Mouse (Mus musculus): ENCODE measurements around the gene Zyg11b. TPM values are rescaled to one million over a fixed set of nuclear protein-coding genes. Genes with fewer than 3 reads are reported as not detected.

Gene Zyg11b
- 44.2 and 54.6 TPM in 2 replicates for total RNA-seq (2021)
- long read RNA-seq, full-length matches to known transcripts = 2 of 5 reads
- long read RNA-seq, partial matches to known transcripts = 2 of 5 reads
- long read RNA-seq, other reads (novel, unspliced or antisense) = 1 of 5 reads

DNA sequence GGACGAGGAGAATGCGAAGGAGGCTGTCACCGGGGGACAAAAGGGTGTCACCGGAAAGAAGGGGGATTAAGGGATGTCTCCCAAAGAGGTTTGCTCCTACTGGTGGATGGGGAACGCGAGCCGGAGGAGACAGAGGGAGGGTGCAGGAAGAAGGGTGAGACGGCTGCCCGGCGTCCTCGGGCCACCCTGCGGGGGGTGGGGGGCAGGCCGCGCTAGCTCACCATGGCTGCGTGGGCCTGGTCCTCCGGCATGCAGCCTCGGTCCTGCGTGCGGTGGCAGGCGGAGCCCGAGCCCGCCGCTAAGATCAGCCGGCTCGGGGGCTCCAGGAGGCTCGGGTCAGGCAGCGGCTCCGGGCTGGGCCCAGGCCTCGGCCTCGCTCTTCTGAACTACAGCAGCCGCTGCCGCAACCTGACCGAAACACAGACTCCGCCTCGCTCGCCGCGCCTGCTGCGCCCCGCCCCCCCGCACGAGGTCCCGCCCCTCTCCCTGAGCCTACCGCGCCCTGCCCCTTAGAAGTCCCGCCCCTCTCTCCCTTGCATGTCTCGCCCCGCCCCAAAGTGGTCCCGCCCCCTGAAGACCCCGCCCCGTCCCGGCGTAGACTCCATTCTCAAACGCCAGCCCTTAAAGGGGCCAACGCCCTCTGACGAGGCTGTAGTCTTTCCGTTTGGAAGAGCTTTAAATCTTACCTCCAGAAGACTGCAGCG is at the start of gene Zyg11b:
Gene Zyg11b (minus strand): TSS at position 427 of the 704 bp plus-strand sequence.
- peak; percentile 92 for DNase-seq

DNA sequence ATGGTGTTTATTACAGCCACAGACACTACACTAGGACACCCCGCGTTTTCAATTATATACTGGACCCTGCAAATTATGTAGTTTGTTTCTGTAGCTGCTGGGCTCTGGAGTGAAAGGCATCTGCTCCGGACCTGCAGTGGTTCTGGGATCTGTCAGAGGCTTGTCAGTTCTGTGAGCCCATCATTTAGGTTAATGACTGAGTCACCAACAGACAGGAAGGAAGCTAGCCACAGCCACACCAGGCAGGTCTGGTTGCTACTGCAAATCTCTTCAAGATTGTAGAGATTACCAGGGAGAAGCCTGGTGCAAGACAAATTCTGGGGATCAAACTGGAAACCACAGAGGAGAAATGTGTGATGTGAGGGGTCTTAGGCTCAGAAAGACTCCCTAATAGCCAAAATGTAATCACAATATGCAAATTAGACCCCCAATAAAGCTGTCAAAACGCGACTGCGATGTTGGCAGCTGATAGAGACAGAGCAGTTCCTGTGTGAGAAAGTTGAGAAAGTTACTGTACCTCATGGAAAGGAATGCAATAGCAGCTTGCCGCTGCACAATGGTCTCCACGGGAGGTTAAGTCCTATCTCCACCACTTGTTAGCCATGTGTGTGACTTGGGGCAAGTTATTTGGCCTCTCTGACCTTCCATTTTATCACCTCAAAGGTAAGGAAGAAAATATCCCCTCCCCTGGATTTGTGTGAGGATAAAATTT is 49.1 kb upstream of the Zyg11b start:
- DNase-seq = no peak

- no peak for DNase-seq
Observed at GRCm38 (mm10) chr4:108349064-108349463, 48.2 kb upstream of the Zyg11b start.

GRCm38 (mm10) chr4:108348256-108348875 is 47.5 kb upstream of the Zyg11b start:
- DNase-seq = no peak

DNA sequence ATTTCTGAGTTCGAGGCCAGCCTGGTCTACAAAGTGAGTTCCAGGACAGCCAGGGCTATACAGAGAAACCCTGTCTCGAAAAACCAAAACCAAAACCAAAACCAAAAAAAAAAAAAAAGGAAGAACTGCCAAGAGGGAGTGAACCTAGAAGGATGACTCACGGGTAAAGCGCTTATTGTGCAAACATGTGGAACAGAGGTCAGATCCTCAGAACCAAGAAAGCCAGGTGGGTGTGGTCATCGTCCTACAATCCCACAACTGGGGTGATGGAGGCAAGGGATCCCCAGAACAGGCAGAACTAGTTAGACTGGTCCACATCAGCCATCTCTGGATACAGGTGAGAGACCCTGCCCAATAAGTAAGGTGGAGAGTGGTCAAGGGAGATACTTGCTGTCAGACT is 46.2 kb upstream of the Zyg11b start:
- no peak for DNase-seq

DNA sequence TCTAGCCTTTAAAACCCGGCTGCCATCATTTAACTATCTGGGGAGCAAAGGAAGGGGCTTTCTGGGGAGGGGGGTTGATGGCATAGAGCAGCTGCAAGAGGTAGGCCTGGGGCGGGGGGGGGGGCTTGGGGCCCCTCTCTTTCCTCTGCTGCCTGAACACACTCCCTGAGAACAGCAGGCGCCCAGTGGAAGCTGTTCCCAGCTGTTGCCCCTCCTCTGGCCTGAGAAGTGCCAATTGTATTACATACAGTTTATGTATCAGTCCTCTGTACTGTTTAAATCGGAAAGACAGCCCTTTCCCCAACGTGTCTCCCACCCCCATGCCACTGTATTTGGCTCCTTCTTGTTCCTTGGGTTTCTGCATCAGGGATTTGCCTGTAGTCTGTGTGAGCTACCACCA is 44.9 kb upstream of the Zyg11b start:
- no peak for DNase-seq

DNA sequence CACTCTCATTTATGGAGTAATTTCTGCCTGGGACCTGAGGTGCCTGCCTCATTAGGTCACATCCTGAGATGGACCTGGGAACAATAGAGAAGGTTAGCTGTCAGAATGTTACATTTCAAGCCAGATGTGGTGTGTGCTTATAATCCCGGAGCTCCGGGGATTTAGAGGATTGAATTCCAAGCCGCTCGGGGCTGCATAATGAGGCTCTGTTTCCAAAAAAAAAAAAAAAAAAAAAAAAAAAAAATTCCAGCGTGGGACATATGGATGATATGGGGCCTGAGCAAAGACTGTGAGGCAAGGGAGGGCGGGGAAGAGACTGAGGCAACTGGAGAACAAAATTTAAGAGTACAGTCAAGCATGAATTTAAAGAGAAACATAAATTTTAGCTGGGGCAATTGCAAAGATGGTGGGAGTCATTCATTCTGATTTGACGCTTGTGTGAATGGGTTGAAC is 43.8 kb upstream of the Zyg11b start:
- no peak for DNase-seq

DNA sequence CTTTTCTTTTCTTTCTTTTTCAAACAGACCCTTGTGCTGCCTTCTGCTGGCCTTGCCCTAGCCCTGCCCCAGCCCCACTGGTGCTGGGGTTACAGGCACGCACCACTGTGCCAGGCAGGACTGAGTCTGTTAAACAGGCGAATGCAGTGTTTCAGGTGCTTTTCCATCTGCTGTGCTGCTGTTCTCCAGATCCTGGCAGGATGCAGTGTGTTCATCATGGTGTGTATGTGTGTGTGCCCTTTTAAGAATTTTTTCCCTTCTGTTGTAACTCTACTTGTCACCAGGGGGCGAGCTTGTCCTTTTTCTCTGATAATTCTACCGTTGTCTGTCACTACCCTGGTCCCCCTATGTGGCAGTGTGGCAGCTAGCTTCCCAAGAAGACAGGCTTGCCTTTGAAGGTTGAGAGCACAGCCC is 38.4 kb upstream of the Zyg11b start:
- peak; percentile 50 for DNase-seq

GRCm38 (mm10) chr4:108338811-108339210 is 37.9 kb upstream of the Zyg11b start:
- no peak for DNase-seq

GRCm38 (mm10) chr4:108338321-108338733 is 37.4 kb upstream of the Zyg11b start:
- DNase-seq = peak; percentile 61

DNA sequence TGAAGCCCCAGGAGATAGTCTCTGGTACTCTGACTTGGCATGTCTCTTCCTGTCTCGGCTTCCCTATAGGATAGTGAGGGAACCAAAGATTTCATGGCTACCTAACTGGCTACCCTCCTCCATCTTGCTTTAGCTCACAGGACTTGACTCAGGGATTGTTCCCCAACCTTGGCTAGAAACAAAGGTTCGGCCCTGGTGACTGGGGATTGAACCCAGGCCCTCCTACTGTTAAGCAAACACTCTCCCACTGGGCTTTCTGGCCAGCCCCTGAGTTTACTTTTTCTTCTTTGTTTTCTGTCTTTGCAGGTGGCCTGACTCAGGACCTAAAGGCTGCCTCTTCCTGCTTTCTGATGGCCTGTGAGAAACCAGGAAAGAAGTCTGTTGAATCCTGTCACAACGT is 36.9 kb upstream of the Zyg11b start:
- no peak for DNase-seq

GRCm38 (mm10) chr4:108336765-108337164 is 35.9 kb upstream of the Zyg11b start:
- DNase-seq = no peak

GRCm38 (mm10) chr4:108335413-108335812 is 34.5 kb upstream of the Zyg11b start:
- DNase-seq = no peak

DNA sequence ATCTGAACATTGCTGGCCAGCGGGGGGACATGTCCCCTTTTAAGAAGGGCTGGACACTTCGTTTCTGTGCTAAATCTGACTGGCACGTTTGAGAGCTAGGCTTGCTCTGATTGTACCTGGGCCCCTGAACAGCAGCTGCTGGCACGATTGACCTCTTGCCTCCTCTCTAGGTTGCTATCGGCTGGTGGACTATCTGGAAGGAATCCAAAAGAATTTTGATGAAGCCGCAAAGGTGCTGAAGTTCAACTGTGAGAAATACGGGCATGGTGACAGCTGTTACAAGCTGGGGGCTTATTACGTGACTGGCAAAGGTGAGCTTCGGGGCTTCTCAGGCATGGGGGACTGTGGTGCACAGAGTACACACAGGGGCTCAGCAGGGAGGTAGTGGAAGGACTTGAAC is 31.1 kb upstream of the Zyg11b start:
- DNase-seq = no peak

DNA sequence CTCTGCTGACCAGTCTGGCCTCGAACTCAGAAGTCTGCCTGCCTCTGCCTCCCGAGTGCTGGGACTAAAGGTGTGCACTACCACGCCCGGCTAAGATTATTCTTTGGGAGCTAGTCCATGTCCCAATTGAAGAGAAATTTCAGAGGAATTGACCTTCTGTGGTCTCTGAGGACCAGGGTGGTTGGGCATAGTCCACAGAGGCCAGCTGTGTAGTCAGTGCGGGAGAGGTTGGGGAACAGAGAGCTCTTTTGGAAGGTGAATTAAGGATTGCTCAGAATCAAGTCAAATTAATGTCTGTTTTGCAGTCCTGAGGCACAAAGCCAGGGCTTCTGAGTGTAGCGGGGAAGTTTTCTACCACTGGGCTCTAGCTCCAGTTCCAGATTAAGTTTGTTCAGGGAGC is 28.9 kb upstream of the Zyg11b start:
- no peak for DNase-seq

- peak; percentile 98 for DNase-seq
Observed at GRCm38 (mm10) chr4:108327730-108328484, 27.0 kb upstream of the Zyg11b start, which contains the start of gene Coa7. Gene Coa7, plus strand, starts transcription at chr4:108328140.

GRCm38 (mm10) chr4:108327071-108327579 is 26.2 kb upstream of the Zyg11b start:
- no peak for DNase-seq

- no peak for DNase-seq
Observed at GRCm38 (mm10) chr4:108323588-108323987, 22.7 kb upstream of the Zyg11b start.

GRCm38 (mm10) chr4:108320627-108321380 is 19.9 kb upstream of the Zyg11b start:
- DNase-seq = peak; percentile 38

DNA sequence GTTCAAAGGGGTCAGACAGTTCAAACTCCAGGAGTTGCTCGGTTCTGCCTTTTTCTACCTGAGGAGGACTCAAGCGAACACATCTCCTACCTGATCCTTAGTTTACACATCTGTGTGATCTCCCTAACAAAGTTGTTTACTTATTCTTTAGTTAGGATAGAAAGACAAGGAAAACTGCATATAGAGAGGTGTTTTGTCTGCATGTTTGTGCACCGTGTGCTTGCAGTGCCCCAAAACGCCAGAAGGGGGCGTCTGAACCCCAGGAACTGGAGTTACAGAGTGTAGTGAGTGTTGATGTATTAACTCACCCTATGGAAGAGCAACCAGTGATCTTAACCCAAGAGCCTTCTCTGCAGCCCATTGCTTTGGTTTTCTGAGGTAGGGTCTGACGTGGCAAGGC is 18.9 kb upstream of the Zyg11b start:
- DNase-seq = no peak
